In genomic region chr8:120543416-120544055, GRCm38 (mm10) we compare ENCODE assay signal across 8 mouse cellular contexts. TPM values are rescaled to one million over a fixed set of nuclear protein-coding genes. Genes with fewer than 3 reads are reported as not detected.
DNase-seq lines count a peak whose midpoint lies in the region; ATAC-seq lines count a peak whose summit lies in the region.

No protein-coding gene starts in this region.

- no peaks in the 10 kb centered on the region for H3K9me3 ChIP-seq in kidney, embryonic 14.5 days (ENCODE audit: control insufficient read depth, low read length)
- H3K9me3 ChIP-seq in hindbrain, embryonic 14.5 days (ENCODE audit: control insufficient read depth, low read length), result no peaks in the 10 kb centered on the region

- WGBS in kidney, embryonic 14.5 days, result 77% methylated on average over 8 of the region's 8 CpGs
- WGBS in hindbrain, embryonic 14.5 days, result 51% methylated on average over 8 of the region's 8 CpGs

- H3K4me1 ChIP-seq in kidney, embryonic 14.5 days (ENCODE audit: control insufficient read depth, insufficient read depth, low read length), result peaks cover 76% of the 10 kb centered on the region
- H3K4me1 ChIP-seq in hindbrain, embryonic 14.5 days (replicated peaks; ENCODE audit: control insufficient read depth, insufficient read depth, low read length), result peaks cover 69% of the 10 kb centered on the region

- H3K36me3 ChIP-seq in kidney, embryonic 14.5 days (ENCODE audit: control insufficient read depth, insufficient read depth, low read length), result no peaks in the 10 kb centered on the region
- no peaks in the 10 kb centered on the region for H3K36me3 ChIP-seq in hindbrain, embryonic 14.5 days (replicated peaks; ENCODE audit: control insufficient read depth, insufficient read depth)

- peak; percentile 91 for DNase-seq in kidney, adult 18-20 months
- peak; percentile 50 for DNase-seq in brain, adult 2 months (ENCODE audit: low read depth, low spot score)
- DNase-seq in hindbrain, embryonic 14.5 days (ENCODE audit: low spot score), result no peak
- DNase-seq in lung, postnatal 14 days, result peak; percentile 63
- no peak for DNase-seq in ovary, postnatal 36 days (ENCODE audit: low spot score)
- no peak for DNase-seq in c-Kit-positive CD71-positive TER-119-positive erythroid progenitor cells, embryonic 14.5 days (ENCODE audit: low spot score)

- no peak overlapping the region for H3K27ac ChIP-seq in kidney, embryonic 14.5 days (ENCODE audit: low read depth, low read length)
- 0 out of 2 replicates have a peak overlapping the region, but pooled peaks have one; percentile 9 for H3K27ac ChIP-seq in hindbrain, embryonic 14.5 days

- H3K9ac ChIP-seq in kidney, embryonic 14.5 days (ENCODE audit: low read depth, low read length), result no peak overlapping the region
- H3K9ac ChIP-seq in hindbrain, embryonic 14.5 days, result no peak overlapping the region

- H3K27me3 ChIP-seq in kidney, embryonic 14.5 days (ENCODE audit: control insufficient read depth, insufficient read depth, low read length), result no peaks in the 10 kb centered on the region
- no peaks in the 10 kb centered on the region for H3K27me3 ChIP-seq in hindbrain, embryonic 14.5 days (ENCODE audit: control insufficient read depth, insufficient read depth, low read length)

- no peak overlapping the region for H3K4me2 ChIP-seq in kidney, embryonic 14.5 days (replicated peaks; ENCODE audit: low read depth, low read length)
- H3K4me2 ChIP-seq in hindbrain, embryonic 14.5 days (replicated peaks), result peak overlapping the region; percentile 10; the same call in 1 of the 2 replicates

- H3K4me3 ChIP-seq in kidney, embryonic 14.5 days (ENCODE audit: low read length), result no peak overlapping the region
- H3K4me3 ChIP-seq in hindbrain, embryonic 14.5 days (replicated peaks; ENCODE audit: low read length), result no peak overlapping the region

- ATAC-seq in kidney, embryonic 14.5 days (ENCODE audit: low FRiP score, low TSS enrichment), result no peak
- no peak for ATAC-seq in hindbrain, embryonic 14.5 days (ENCODE audit: low FRiP score)
- ATAC-seq in monocyte, adult 5-6 weeks (replicated peaks; ENCODE audit: insufficient number of reproducible peaks, low FRiP score, low TSS enrichment, poor library complexity, severe bottlenecking), result no peak

RNA-seq across cellular contexts. Expression of gene Gins2, which starts 45.6 kb away (rescaled TPM):
- polyA plus RNA-seq in kidney, embryonic 14.5 days (2014; fragmentation: Nextera tagmentation; extraction: Ambion mirVana), result 118 and 145 TPM in 2 replicates
- polyA plus RNA-seq in hindbrain, embryonic 14.5 days (2014; fragmentation: Nextera tagmentation; extraction: Ambion mirVana), result 17.5 and 18.2 TPM in 2 replicates
- total RNA-seq in monocyte, adult 5-6 weeks (2017), result 1.1 to 3.2 TPM (median 1.3 TPM) in 3 replicates

Comparison
In these comparisons a context has a peak if more than half of its experiments do, and no peak if none do; other contexts are left out.
1. DNase-seq: peak in kidney, adult 18-20 months (single experiment), brain, adult 2 months (single experiment) and lung, postnatal 14 days (single experiment); none in hindbrain, embryonic 14.5 days (single experiment), ovary, postnatal 36 days (single experiment) and c-Kit-positive CD71-positive TER-119-positive erythroid progenitor cells, embryonic 14.5 days (single experiment).